Mouse (Mus musculus) embryonic facial prominence, embryonic 14.5 days (tissue): ENCODE data around the gene Mturn. TPM values are rescaled to one million over a fixed set of nuclear protein-coding genes. Genes with fewer than 3 reads are reported as not detected.

Experiments
- ATAC-seq: fragments of 200-750 bp; cut with Nextera tagmentation; 2 replicates; pipeline ENCODE4 v1.8.0; 2017; ENCODE audit warnings: low read depth, moderate number of reproducible peaks, moderate TSS enrichment
- DNase-seq: peaks from one replicate; pipeline ENCODE4 v3.0.0-alpha.2; 2015; ENCODE audit warnings: low spot score
- H3K27ac ChIP-seq: fragments of 300-500 bp; sonication (generic); replicated peaks from 2 replicates; pipeline ENCODE4 v1.5.1; 2014; ENCODE audit warnings: low read depth, mild to moderate bottlenecking, low read length, moderate library complexity
- H3K27me3 ChIP-seq: fragments of 300-500 bp; sonication (generic); replicated peaks from 2 replicates; pipeline ENCODE4 v1.6.1; 2014; ENCODE audit warnings: low read length; ENCODE audit not compliant: control insufficient read depth, insufficient read depth
- H3K36me3 ChIP-seq: fragments of 300-500 bp; sonication (generic); 2 replicates; pipeline ENCODE4 v1.6.1; 2014; ENCODE audit warnings: low read length, mixed read lengths; ENCODE audit not compliant: control insufficient read depth, insufficient read depth
- H3K4me1 ChIP-seq: fragments of 300-500 bp; sonication (generic); 2 replicates; pipeline ENCODE4 v1.6.1; 2014; ENCODE audit warnings: antibody characterized with exemption, low read length; ENCODE audit not compliant: control insufficient read depth, insufficient read depth
- H3K4me2 ChIP-seq: fragments of 300-500 bp; sonication (generic); 2 replicates; pipeline ENCODE4 v1.6.1; 2014; ENCODE audit warnings: low read depth, mild to moderate bottlenecking, low read length, moderate library complexity, mixed read lengths
- H3K4me3 ChIP-seq: fragments of 300-500 bp; sonication (generic); 2 replicates; pipeline ENCODE4 v1.5.1; 2014; ENCODE audit warnings: low read depth, mild to moderate bottlenecking, low read length
- H3K9ac ChIP-seq: fragments of 300-500 bp; sonication (generic); 2 replicates; pipeline ENCODE4 v1.6.1; 2014; ENCODE audit warnings: low read depth, mild to moderate bottlenecking, low read length, moderate library complexity, mixed read lengths
- H3K9me3 ChIP-seq: fragments of 300-500 bp; sonication (generic); 2 replicates; pipeline ENCODE4 v1.6.1; 2016; ENCODE audit warnings: low read length; ENCODE audit not compliant: control insufficient read depth
- WGBS: fragments of 180-500 bp; shearing (Covaris S2); extraction: QIAGEN DNeasy Blood & Tissue Kit; methylation state at CpG from one replicate; pipeline ENCODE4 v1.1.7; 2014; 5-methylcytosine and 5-hydroxymethylcytosine counted together
- polyA plus RNA-seq: library from polyadenylated mRNA; unstranded; fragments of >200 nt; fragmentation: Nextera tagmentation; extraction: Ambion mirVana; gene quantifications from 2 replicates; pipeline ENCODE4 v1.2.1, GENCODE M21; 2014

Gene Mturn
- 17.9 and 18.0 TPM in 2 replicates for polyA plus RNA-seq

- no peaks in the 10 kb centered on the region for H3K9me3 ChIP-seq
- no peak within 1 kb of the TSS; the same call in 1 of the 2 replicates for H3K27ac ChIP-seq
- H3K36me3 ChIP-seq, result no peaks in the 10 kb centered on the region
- peak within 1 kb of the TSS; percentile 82 for H3K4me3 ChIP-seq
- H3K4me1 ChIP-seq, result 0 out of 2 replicates have a peak, but pooled peaks cover 7% of the 10 kb centered on the region
- 8% methylated on average over 26 of the region's 48 CpGs for WGBS
- DNase-seq (peak; percentile 96), ATAC-seq (peak; percentile 98)
- H3K27me3 ChIP-seq, result peaks cover 8% of the 10 kb centered on the region
- peak within 1 kb of the TSS; percentile 76 for H3K9ac ChIP-seq
- peak within 1 kb of the TSS; percentile 99 for H3K4me2 ChIP-seq
These were observed at the start of gene Mturn for GRCm38 (mm10) chr6:54680891-54681745. TSS of gene Mturn (plus strand) at chr6:54681624.

- Histone ChIP-seq H3K36me3 (peaks cover 22% of the 10 kb centered on the region), H3K9me3 (no peaks in the 10 kb centered on the region), H3K9ac (no peak overlapping the region), H3K27me3 (no peaks in the 10 kb centered on the region), H3K4me1 (no peaks in the 10 kb centered on the region), H3K4me3 (no peak overlapping the region), H3K4me2 (no peak overlapping the region), H3K27ac (no peak overlapping the region)
- no peak for ATAC-seq
- DNase-seq, result no peak
- 84% methylated on average over 3 of the region's 3 CpGs for WGBS
These were observed 41.5 kb upstream of the Mturn start for GRCm38 (mm10) chr6:54639877-54640276.

DNA sequence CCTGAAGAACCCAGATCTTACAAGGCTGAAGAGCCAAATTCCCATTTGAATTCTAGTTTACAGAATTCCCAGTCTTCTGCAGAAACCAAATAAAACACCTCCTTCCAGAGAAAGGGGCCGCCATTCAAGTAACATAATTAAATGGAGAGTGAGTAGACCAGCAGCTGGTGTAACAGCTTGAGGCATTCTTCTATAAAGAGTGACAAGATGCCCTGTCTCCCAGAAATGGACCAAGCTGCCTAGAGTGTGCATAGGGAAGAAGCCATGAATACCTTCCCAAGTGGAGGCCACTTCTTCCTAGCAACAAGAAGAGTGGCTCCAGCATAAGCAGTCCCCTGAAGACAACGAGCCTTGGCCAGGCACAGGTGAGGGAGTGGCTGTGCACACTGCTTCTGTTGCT is 39.5 kb upstream of the Mturn start:
- ATAC-seq (no peak), DNase-seq (no peak)
- H3K4me2 ChIP-seq, result no peak overlapping the region
- no peak overlapping the region for H3K27ac ChIP-seq
- no peaks in the 10 kb centered on the region for H3K9me3 ChIP-seq
- no peak overlapping the region for H3K4me3 ChIP-seq
- no peak overlapping the region for H3K9ac ChIP-seq
- peaks cover 22% of the 10 kb centered on the region for H3K36me3 ChIP-seq
- H3K27me3 ChIP-seq, result no peaks in the 10 kb centered on the region
- WGBS, result 84% methylated on average over 2 of the region's 2 CpGs
- no peaks in the 10 kb centered on the region for H3K4me1 ChIP-seq

GRCm38 (mm10) chr6:54643181-54643580 is 38.2 kb upstream of the Mturn start:
- Histone ChIP-seq H3K4me1 (no peaks in the 10 kb centered on the region), H3K27ac (no peak overlapping the region), H3K36me3 (peaks cover 20% of the 10 kb centered on the region), H3K9ac (no peak overlapping the region), H3K9me3 (no peaks in the 10 kb centered on the region), H3K4me2 (no peak overlapping the region), H3K27me3 (no peaks in the 10 kb centered on the region), H3K4me3 (no peak overlapping the region)
- DNase-seq (peak; percentile 16), ATAC-seq (no peak)
- 89% methylated on average over 4 of the region's 4 CpGs for WGBS

DNA sequence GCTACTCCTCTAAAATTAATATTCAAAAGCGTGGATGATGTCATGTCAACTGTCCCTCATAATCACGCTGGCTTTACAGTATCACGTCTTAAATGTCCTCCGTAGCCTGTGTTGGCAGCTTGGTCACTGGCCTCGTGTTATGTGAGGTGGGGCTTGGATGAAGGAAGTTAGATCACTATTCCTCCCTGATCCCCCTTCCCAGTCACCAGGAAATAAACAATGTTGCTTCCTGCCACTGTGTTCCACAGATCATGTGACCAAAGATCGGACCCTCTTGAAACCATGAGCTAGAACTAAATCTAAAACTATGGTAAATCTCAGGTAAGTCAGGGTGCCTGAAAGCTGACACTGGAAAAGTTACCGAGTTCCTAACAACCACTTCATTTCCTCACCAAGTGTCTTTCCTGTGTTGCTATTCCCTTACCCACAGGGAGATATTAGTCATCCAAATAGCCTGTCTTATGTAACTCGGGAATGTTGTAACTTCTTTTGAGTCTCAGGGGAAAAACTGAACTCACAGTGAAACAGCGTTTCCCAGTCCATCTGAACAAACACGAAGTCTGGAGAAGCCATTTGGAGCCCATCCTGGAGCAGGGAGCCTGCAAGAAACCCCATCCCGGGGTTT is 25.8 kb upstream of the Mturn start:
- Histone ChIP-seq H3K4me2 (no peak overlapping the region), H3K9ac (no peak overlapping the region), H3K9me3 (no peaks in the 10 kb centered on the region), H3K4me3 (no peak overlapping the region), H3K4me1 (no peaks in the 10 kb centered on the region), H3K27ac (no peak overlapping the region), H3K36me3 (no peaks in the 10 kb centered on the region), H3K27me3 (no peaks in the 10 kb centered on the region)
- no peak for ATAC-seq
- DNase-seq, result peak; percentile 23
- 71% methylated on average over 11 of the region's 11 CpGs for WGBS

- ATAC-seq (no peak), DNase-seq (no peak)
- H3K4me2 ChIP-seq, result no peak overlapping the region
- no peaks in the 10 kb centered on the region for H3K36me3 ChIP-seq
- no peak overlapping the region for H3K27ac ChIP-seq
- H3K4me1 ChIP-seq, result no peaks in the 10 kb centered on the region
- no peaks in the 10 kb centered on the region for H3K27me3 ChIP-seq
- no peak overlapping the region for H3K4me3 ChIP-seq
- 81% methylated on average over 6 of the region's 6 CpGs for WGBS
- H3K9ac ChIP-seq, result no peak overlapping the region
- H3K9me3 ChIP-seq, result no peaks in the 10 kb centered on the region
These were observed 23.6 kb upstream of the Mturn start for GRCm38 (mm10) chr6:54657861-54658260.

DNA sequence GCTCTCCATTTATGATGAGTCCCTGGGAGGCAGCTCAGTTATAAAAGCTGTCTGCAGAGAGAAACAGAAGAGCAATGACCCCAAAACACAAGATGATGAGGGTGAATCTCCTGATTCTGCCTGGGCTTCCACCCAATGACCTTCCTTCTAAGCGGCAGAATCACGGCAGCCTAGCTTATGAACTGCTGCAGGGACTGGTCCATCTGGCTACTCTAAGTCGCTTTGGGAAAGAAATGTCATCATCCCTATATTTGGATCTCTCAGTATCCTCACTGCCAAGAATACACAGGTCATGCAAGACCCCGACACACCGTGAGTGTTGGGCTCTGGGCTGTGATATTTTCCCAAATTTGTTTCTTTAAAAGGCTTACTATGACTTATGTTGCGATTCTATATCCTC is 11.6 kb upstream of the Mturn start:
- DNase-seq (no peak), ATAC-seq (no peak)
- Histone ChIP-seq H3K27ac (no peak overlapping the region), H3K4me1 (no peaks in the 10 kb centered on the region), H3K36me3 (no peaks in the 10 kb centered on the region), H3K9ac (no peak overlapping the region), H3K4me2 (no peak overlapping the region), H3K4me3 (no peak overlapping the region), H3K27me3 (no peaks in the 10 kb centered on the region), H3K9me3 (no peaks in the 10 kb centered on the region; the same call in 1 of the 2 replicates)
- 85% methylated on average over 6 of the region's 6 CpGs for WGBS

DNA sequence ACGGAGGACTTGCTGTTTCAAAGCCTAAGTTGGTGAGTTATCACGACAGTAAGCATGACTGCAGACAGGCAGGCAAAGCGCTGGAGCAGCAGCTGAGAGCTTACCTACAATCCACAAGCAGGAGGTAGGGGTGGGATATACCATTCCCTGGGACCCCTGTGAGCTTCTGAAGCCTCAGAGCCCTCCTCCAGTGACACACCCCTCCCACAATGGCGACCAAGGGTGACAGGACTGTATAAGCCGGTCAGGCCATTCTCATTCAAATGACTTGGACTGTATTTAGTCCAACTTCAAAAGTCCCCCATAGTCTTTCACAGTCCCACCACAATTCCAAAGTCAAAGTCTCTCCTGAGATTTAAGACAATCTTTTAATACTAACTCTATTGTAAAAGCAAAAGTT is 8.5 kb upstream of the Mturn start:
- Histone ChIP-seq H3K27me3 (no peaks in the 10 kb centered on the region), H3K4me1 (no peaks in the 10 kb centered on the region), H3K9ac (no peak overlapping the region), H3K4me3 (no peak overlapping the region), H3K4me2 (no peak overlapping the region), H3K9me3 (no peaks in the 10 kb centered on the region; the same call in 1 of the 2 replicates), H3K27ac (no peak overlapping the region), H3K36me3 (no peaks in the 10 kb centered on the region)
- DNase-seq (no peak), ATAC-seq (no peak)
- WGBS, result 58% methylated on average over 5 of the region's 5 CpGs
